Mouse (Mus musculus): ENCODE data around the gene Tspan33. TPM values are rescaled to one million over a fixed set of nuclear protein-coding genes. Genes with fewer than 3 reads are reported as not detected.
"Not testable (repeated sequence)": the region's sequence is repeated elsewhere in the genome, so short reads cannot be mapped to it uniquely, and the experiment has no call there.

The Tspan33 gene
- polyA plus RNA-seq, 1 experiment from 2014 or later = 2.2 TPM

GRCm38 (mm10) chr6:29671741-29672140 lies 22.3 kb upstream of the Tspan33 start:
- 13% methylated on average over 3 of the region's 3 CpGs for WGBS
- DNase-seq (ENCODE audit: low spot score) (no peak), ATAC-seq (no peak)
- H3K4me3 ChIP-seq (ENCODE audit: low read depth, low read length) = no peak overlapping the region
- H3K27ac ChIP-seq (ENCODE audit: low read depth, low read length) = no peak overlapping the region
- no peak overlapping the region for H3K4me2 ChIP-seq (ENCODE audit: low read length)
- H3K9ac ChIP-seq (ENCODE audit: low read length) = no peak overlapping the region
- H3K36me3 ChIP-seq (ENCODE audit: control insufficient read depth, insufficient read depth, low read length) = no peaks in the 10 kb centered on the region
- no peaks in the 10 kb centered on the region for H3K9me3 ChIP-seq (replicated peaks; ENCODE audit: control insufficient read depth, low read length)
- no peaks in the 10 kb centered on the region for H3K27me3 ChIP-seq (replicated peaks; ENCODE audit: control insufficient read depth, insufficient read depth, low read length)
- H3K4me1 ChIP-seq (ENCODE audit: control insufficient read depth, insufficient read depth, low read length) = no peaks in the 10 kb centered on the region

- Histone ChIP-seq H3K4me3 (ENCODE audit: low read depth, low read length) (no peak overlapping the region), H3K9ac (ENCODE audit: low read length) (no peak overlapping the region), H3K27ac (ENCODE audit: low read depth, low read length) (no peak overlapping the region), H3K36me3 (ENCODE audit: control insufficient read depth, insufficient read depth, low read length) (no peaks in the 10 kb centered on the region), H3K4me1 (ENCODE audit: control insufficient read depth, insufficient read depth, low read length) (no peaks in the 10 kb centered on the region), H3K27me3 (replicated peaks; ENCODE audit: control insufficient read depth, insufficient read depth, low read length) (no peaks in the 10 kb centered on the region), H3K4me2 (ENCODE audit: low read length) (no peak overlapping the region), H3K9me3 (replicated peaks; ENCODE audit: control insufficient read depth, low read length) (no peaks in the 10 kb centered on the region)
- ATAC-seq (no peak), DNase-seq (ENCODE audit: low spot score) (no peak)
- 23% methylated on average over 12 of the region's 12 CpGs for WGBS
Measured at GRCm38 (mm10) chr6:29672563-29673411, 21.2 kb upstream of the Tspan33 start.

GRCm38 (mm10) chr6:29673739-29674138 lies 20.3 kb upstream of the Tspan33 start:
- Histone ChIP-seq H3K36me3 (ENCODE audit: control insufficient read depth, insufficient read depth, low read length) (no peaks in the 10 kb centered on the region), H3K27ac (ENCODE audit: low read depth, low read length) (no peak overlapping the region), H3K4me2 (ENCODE audit: low read length) (no peak overlapping the region), H3K9me3 (replicated peaks; ENCODE audit: control insufficient read depth, low read length) (no peaks in the 10 kb centered on the region), H3K9ac (ENCODE audit: low read length) (no peak overlapping the region), H3K4me1 (ENCODE audit: control insufficient read depth, insufficient read depth, low read length) (no peaks in the 10 kb centered on the region), H3K27me3 (replicated peaks; ENCODE audit: control insufficient read depth, insufficient read depth, low read length) (no peaks in the 10 kb centered on the region), H3K4me3 (ENCODE audit: low read depth, low read length) (no peak overlapping the region)
- DNase-seq (ENCODE audit: low spot score) = no peak
- 27% methylated on average over 2 of the region's 2 CpGs for WGBS
- ATAC-seq = no peak

- not testable (repeated sequence) for H3K27me3 ChIP-seq (replicated peaks; ENCODE audit: control insufficient read depth, insufficient read depth, low read length); H3K27ac ChIP-seq (ENCODE audit: low read depth, low read length); ATAC-seq; H3K4me2 ChIP-seq (ENCODE audit: low read length); H3K36me3 ChIP-seq (ENCODE audit: control insufficient read depth, insufficient read depth, low read length); DNase-seq (ENCODE audit: low spot score); H3K9ac ChIP-seq (ENCODE audit: low read length); H3K4me1 ChIP-seq (ENCODE audit: control insufficient read depth, insufficient read depth, low read length); H3K4me3 ChIP-seq (ENCODE audit: low read depth, low read length); H3K9me3 ChIP-seq (replicated peaks; ENCODE audit: control insufficient read depth, low read length)
- whole genome bisulfite sequencing = 88% methylated on average over 9 of the region's 10 CpGs
Measured at GRCm38 (mm10) chr6:29679947-29680550, 14.0 kb upstream of the Tspan33 start.

GRCm38 (mm10) chr6:29681853-29682252 lies 12.2 kb upstream of the Tspan33 start:
- Histone ChIP-seq H3K27ac (ENCODE audit: low read depth, low read length) (no peak overlapping the region), H3K36me3 (ENCODE audit: control insufficient read depth, insufficient read depth, low read length) (no peaks in the 10 kb centered on the region), H3K4me1 (ENCODE audit: control insufficient read depth, insufficient read depth, low read length) (no peaks in the 10 kb centered on the region), H3K9ac (ENCODE audit: low read length) (no peak overlapping the region), H3K4me2 (ENCODE audit: low read length) (no peak overlapping the region), H3K9me3 (replicated peaks; ENCODE audit: control insufficient read depth, low read length) (no peaks in the 10 kb centered on the region), H3K27me3 (replicated peaks; ENCODE audit: control insufficient read depth, insufficient read depth, low read length) (no peaks in the 10 kb centered on the region), H3K4me3 (ENCODE audit: low read depth, low read length) (no peak overlapping the region)
- ATAC-seq = no peak
- DNase-seq (ENCODE audit: low spot score) = no peak
- 90% methylated on average over 4 of the region's 4 CpGs for WGBS

- no peak for DNase-seq (ENCODE audit: low spot score)
- H3K4me1 ChIP-seq (ENCODE audit: control insufficient read depth, insufficient read depth, low read length) = no peaks in the 10 kb centered on the region
- H3K27me3 ChIP-seq (replicated peaks; ENCODE audit: control insufficient read depth, insufficient read depth, low read length) = no peaks in the 10 kb centered on the region
- H3K9me3 ChIP-seq (replicated peaks; ENCODE audit: control insufficient read depth, low read length) = no peaks in the 10 kb centered on the region
- no peak overlapping the region for H3K4me2 ChIP-seq (ENCODE audit: low read length)
- no peak overlapping the region for H3K27ac ChIP-seq (ENCODE audit: low read depth, low read length)
- no peak overlapping the region for H3K9ac ChIP-seq (ENCODE audit: low read length)
- no peak overlapping the region for H3K4me3 ChIP-seq (ENCODE audit: low read depth, low read length)
- H3K36me3 ChIP-seq (ENCODE audit: control insufficient read depth, insufficient read depth, low read length) = no peaks in the 10 kb centered on the region
- ATAC-seq = no peak
- WGBS = 92% methylated on average over 4 of the region's 4 CpGs
Measured at GRCm38 (mm10) chr6:29684686-29685085, 9.3 kb upstream of the Tspan33 start.

- Histone ChIP-seq H3K9ac (ENCODE audit: low read length) (no peak overlapping the region), H3K36me3 (ENCODE audit: control insufficient read depth, insufficient read depth, low read length) (no peaks in the 10 kb centered on the region), H3K9me3 (replicated peaks; ENCODE audit: control insufficient read depth, low read length) (no peaks in the 10 kb centered on the region), H3K4me1 (ENCODE audit: control insufficient read depth, insufficient read depth, low read length) (no peaks in the 10 kb centered on the region), H3K27me3 (replicated peaks; ENCODE audit: control insufficient read depth, insufficient read depth, low read length) (no peaks in the 10 kb centered on the region), H3K4me2 (ENCODE audit: low read length) (no peak overlapping the region), H3K27ac (ENCODE audit: low read depth, low read length) (no peak overlapping the region), H3K4me3 (ENCODE audit: low read depth, low read length) (no peak overlapping the region)
- ATAC-seq (no peak), DNase-seq (ENCODE audit: low spot score) (no peak)
- WGBS = 84% methylated on average over 4 of the region's 4 CpGs
Measured at GRCm38 (mm10) chr6:29685952-29686351, 8.1 kb upstream of the Tspan33 start.

GRCm38 (mm10) chr6:29689458-29689857 lies 4.6 kb upstream of the Tspan33 start:
- no peak overlapping the region for H3K4me2 ChIP-seq (ENCODE audit: low read length)
- no peak for ATAC-seq
- no peak overlapping the region for H3K9ac ChIP-seq (ENCODE audit: low read length)
- H3K27me3 ChIP-seq (replicated peaks; ENCODE audit: control insufficient read depth, insufficient read depth, low read length) = no peaks in the 10 kb centered on the region; the same call in 1 of the 2 replicates
- no peaks in the 10 kb centered on the region for H3K9me3 ChIP-seq (replicated peaks; ENCODE audit: control insufficient read depth, low read length)
- no peak overlapping the region for H3K4me3 ChIP-seq (ENCODE audit: low read depth, low read length)
- no peak for DNase-seq (ENCODE audit: low spot score)
- H3K27ac ChIP-seq (ENCODE audit: low read depth, low read length) = no peak overlapping the region
- H3K36me3 ChIP-seq (ENCODE audit: control insufficient read depth, insufficient read depth, low read length) = no peaks in the 10 kb centered on the region
- H3K4me1 ChIP-seq (ENCODE audit: control insufficient read depth, insufficient read depth, low read length) = 0 out of 2 replicates have a peak, but pooled peaks cover under 1% of the 10 kb centered on the region
- WGBS = 75% methylated on average over 8 of the region's 8 CpGs

Data from forebrain, embryonic 14.5 days (tissue).